Mouse (Mus musculus) 3T3-L1 (cell line): ENCODE results near the gene Upk2.

Experiments used
- DNase-seq: peaks from one replicate; pipeline ENCODE4 v3.0.0-alpha.2; 2015; ENCODE audit warnings: low read depth, low spot score

Upk2 gene

GRCm38 (mm10) chr9:44488416-44488815 lies 33.6 kb upstream of the Upk2 start:
- peak; percentile 87 for DNase-seq

GRCm38 (mm10) chr9:44487441-44487840 lies 32.7 kb upstream of the Upk2 start:
- DNase-seq: peak; percentile 79

- peak; percentile 63 for DNase-seq
Measured at GRCm38 (mm10) chr9:44486741-44487421, 32.1 kb upstream of the Upk2 start.

GRCm38 (mm10) chr9:44486335-44486734 lies 31.6 kb upstream of the Upk2 start:
- peak; percentile 48 for DNase-seq

- no peak for DNase-seq
Measured at GRCm38 (mm10) chr9:44485516-44486161, 30.9 kb upstream of the Upk2 start.

- no peak for DNase-seq
Measured at GRCm38 (mm10) chr9:44485105-44485515, 30.3 kb upstream of the Upk2 start.

- DNase-seq: no peak
Measured at GRCm38 (mm10) chr9:44484311-44485104, 29.7 kb upstream of the Upk2 start.

GRCm38 (mm10) chr9:44483510-44484044 lies 28.8 kb upstream of the Upk2 start:
- peak; percentile 96 for DNase-seq

GRCm38 (mm10) chr9:44483041-44483509 lies 28.3 kb upstream of the Upk2 start:
- DNase-seq: no peak

- DNase-seq: peak; percentile 93
Measured at GRCm38 (mm10) chr9:44482552-44482951, 27.8 kb upstream of the Upk2 start, which contains the start of gene Bcl9l. Gene Bcl9l, plus strand, starts transcription at chr9:44482825.

GRCm38 (mm10) chr9:44482112-44482511 lies 27.3 kb upstream of the Upk2 start:
- DNase-seq: no peak

GRCm38 (mm10) chr9:44479628-44480428 lies 25.1 kb upstream of the Upk2 start:
- peak; percentile 98 for DNase-seq

GRCm38 (mm10) chr9:44478959-44479605 lies 24.3 kb upstream of the Upk2 start:
- DNase-seq: peak; percentile 83

GRCm38 (mm10) chr9:44478229-44478921 lies 23.6 kb upstream of the Upk2 start:
- DNase-seq: peak; percentile 84

GRCm38 (mm10) chr9:44477339-44478228 lies 22.8 kb upstream of the Upk2 start:
- DNase-seq: peak; percentile 85

- peak; percentile 32 for DNase-seq
Measured at GRCm38 (mm10) chr9:44475936-44476335, 21.2 kb upstream of the Upk2 start.

- no peak for DNase-seq
Measured at GRCm38 (mm10) chr9:44474327-44474726, 19.6 kb upstream of the Upk2 start.

- no peak for DNase-seq
Measured at GRCm38 (mm10) chr9:44473184-44473583, 18.4 kb upstream of the Upk2 start.

- DNase-seq: no peak
Measured at GRCm38 (mm10) chr9:44468800-44469199, 14.0 kb upstream of the Upk2 start.
